Mouse (Mus musculus) liver, adult (tissue): ENCODE results near the gene Serpinh1.

Source experiments
- GATA4 ChIP-seq: IDR thresholded peaks from 2 replicates; pipeline ENCODE4 v1.6.1; 2014; ENCODE audit warnings: mild to moderate bottlenecking, low read length; ENCODE audit not compliant: insufficient replicate concordance

The Serpinh1 gene

DNA sequence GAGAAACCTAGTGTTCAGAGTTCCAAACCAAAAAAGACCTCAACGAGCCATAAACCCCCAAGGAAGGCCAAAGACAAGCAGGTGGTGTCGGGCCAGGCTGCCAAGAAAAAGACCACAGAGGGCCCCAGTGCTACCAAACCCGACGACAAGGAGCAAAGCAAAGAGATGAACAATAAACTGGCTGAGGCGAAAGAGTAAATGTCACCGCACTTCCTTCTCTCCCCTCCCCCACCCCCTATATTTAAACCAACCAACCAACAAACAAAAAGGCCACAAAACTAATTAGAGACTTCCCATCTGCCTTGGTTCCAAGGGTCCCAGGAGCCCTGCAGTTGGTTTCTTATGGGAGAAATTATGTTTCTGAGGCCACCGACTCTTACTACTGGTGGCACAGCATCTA is 35.6 kb downstream of the Serpinh1 start:
- no peak for TF ChIP-seq GATA4

DNA sequence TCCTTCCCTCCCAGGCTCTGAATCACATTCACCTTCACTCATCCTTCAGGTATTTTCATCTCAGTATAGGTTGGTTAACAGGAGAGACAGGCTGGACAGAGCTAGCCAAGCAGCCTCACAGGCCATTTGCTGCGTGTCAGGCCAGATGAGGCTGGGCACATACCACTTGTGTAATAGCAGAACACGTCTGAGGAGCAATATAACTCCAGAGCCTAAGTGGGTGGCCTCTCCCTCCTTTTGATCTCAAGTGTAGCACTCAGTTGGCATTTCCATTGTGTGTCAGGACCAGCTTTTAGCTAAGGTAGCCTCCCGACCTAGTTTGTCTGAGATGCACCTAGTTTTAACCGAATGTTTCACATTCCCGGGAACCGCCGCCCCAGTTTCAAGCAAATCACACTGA is 36.8 kb downstream of the Serpinh1 start:
- TF ChIP-seq GATA4 = no peak

DNA sequence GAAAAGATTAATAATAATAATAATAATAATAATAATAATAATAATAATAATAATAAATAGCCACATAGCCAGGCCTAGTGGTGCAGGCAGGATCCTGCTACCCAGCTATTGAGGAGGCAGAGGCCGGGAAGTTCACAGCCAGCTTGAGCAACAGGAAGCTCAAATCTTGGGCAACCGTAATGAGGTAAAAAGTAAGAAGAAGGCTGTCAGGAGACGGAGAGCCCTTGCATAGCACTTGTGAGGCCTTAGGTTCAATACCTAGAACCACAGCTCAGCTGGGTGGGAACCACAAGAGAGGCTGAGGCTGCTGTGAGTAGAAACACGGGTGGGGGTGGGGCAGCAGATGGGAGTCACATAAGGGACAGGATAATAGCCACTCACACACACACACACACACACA is 38.5 kb downstream of the Serpinh1 start:
- no peak for TF ChIP-seq GATA4

DNA sequence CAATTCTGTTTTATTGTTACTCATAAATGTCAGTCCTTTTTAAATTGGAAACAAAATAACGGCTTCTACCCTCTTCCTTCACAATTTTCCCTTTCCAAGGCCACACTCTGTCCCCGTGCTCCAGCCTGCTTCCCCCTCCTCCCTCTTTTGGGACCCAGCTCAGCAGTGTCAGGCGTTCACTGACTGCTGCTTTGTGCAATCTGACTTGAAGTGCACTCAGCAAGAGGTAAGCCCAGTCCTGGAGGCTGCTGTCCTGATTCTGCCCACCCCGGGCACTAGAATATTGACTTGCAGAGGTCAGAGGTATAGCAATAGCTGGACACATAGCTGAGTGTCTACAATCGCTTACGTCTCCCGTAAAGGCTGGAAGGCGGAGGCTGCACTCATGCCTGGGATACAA is 39.8 kb downstream of the Serpinh1 start:
- no peak for TF ChIP-seq GATA4

DNA sequence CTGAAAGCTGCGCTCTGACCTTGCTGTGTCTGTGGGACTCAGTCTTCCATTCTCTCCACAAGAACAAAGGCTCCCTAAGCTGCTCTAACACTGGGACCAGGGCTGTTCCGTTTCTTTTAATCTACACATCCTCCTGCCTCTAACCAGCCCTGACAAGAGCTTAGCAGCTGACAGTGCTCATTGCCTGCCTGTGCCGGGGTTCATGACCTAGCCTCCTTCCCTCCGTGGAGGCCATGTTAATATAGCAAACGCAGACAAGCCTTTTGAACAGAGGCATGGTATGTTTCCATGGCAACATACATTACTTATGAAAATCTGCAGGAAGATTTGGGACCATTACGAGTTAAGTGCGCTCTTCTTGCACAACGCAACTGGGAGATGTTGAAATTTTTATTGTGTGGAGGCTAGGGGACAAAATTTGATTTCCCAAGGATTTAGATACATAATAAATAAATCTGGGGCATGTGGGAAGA is 40.3 kb downstream of the Serpinh1 start:
- TF ChIP-seq GATA4 = no peak

DNA sequence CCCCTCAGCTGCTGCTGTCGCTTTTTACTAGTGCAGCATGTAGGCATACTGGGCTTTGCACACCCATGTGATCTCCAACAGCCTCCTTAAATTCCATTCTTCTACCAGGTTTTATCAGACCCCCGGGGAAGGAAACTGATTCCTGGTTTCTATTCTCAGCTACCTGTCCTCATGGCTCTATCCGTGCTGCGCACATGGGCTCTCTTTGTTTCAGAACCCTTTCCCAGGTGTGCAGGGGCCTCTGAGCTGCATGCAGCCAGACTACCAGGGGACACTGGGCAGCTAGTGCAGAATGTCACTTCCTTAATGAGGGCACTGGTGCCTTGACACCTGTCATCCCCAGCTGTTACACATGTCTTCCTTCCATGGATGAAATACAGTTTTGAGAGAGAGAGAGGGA is 41.0 kb downstream of the Serpinh1 start:
- TF ChIP-seq GATA4 = no peak

DNA sequence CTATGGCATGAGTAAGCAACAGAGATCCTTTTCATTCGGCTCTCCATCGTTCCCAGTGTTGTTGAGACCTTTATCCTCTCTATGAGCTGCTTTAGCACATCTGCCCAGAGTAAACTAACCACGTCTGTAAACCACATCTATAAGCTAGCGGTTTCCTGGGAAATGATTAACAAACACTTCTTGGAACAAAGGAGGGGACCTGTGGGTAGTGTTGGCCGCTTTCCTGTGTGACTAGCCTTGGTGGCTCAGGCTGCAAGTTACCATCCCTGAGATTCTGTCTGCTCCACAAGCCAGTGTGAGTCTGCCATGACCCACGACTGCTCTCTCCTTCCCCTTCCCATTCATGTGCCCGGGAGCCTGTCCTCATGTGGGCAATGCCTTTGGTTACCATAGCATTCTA is 41.6 kb downstream of the Serpinh1 start:
- no peak for TF ChIP-seq GATA4

DNA sequence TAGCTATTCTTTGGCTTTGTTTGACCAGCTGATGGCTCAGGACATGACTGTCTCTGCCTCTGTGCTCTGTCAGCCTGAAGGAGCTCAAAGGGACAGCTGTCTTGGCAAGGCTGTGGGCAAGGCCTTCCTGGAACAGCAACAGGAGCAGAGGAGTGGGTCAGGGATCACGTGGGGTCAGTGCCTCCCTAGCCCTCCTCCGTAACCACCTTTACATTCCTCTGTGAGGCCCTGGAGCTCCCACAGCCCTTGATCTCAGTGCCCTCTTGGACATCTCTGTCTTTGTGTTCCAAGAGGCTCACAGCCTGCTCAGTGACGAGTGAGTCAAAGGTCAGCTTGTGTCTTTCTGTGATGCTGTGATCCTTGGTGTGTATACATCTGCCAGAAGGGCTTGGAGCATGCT is 46.4 kb downstream of the Serpinh1 start:
- no peak for TF ChIP-seq GATA4

DNA sequence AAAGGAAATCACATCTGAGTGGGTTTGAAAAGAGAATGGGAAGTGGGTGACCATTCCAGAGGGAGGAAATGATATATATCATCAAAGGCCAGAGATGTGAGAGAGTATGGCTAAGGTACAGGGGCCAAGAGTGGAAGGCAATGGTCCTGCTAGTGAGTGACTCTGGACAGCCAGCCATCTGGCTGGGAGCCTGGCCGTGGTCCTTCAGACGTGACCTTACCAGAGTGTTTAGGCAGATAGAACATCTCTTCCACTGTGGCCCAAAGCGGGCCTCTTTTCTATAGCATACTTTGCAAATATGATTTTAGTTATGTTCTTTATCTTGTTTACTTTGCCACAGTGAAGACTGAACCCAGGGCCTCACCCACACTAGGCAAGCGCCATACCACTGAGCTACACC is 47.4 kb downstream of the Serpinh1 start:
- TF ChIP-seq GATA4 = no peak

DNA sequence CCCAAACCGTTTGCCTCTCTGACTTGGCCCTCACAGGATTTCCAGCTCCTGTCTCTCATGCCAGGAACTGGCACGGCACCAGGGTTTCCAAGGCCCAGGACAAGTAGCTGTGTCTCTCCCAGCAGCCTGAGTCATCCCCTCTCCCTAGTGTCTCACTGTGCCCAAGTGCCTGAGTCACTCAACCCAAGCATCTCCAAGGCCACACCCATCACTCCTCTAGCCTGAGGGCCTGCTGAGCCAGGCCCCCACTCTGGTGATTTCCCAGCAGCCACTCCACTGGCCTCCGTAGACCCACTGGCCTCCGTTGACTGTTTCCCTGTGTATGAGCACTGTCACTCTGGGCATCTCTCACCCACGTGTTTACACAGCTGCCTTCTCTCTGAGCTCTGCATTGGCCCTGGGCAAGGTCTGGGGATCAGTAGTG is 48.1 kb downstream of the Serpinh1 start:
- no peak for TF ChIP-seq GATA4

DNA sequence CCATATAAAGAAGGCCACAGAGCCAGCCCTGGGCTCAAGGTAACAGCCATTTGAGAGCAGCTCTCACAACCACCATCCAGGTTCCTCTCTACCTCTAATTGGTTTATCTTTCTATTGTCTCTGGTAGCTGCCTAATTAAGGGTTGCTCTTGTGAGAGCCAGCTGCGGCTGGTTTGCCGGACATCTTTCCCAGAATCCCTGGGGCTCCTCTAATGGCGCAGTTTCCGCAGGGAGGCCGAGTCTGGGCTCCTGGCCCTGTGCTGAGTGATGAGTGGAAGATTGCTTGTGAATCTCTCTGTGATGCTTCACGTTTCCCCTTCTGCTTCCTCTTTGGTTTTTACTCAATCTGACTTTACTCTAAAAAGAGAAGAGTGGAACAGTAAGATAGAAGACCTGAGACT is 49.0 kb downstream of the Serpinh1 start:
- TF ChIP-seq GATA4 = no peak

DNA sequence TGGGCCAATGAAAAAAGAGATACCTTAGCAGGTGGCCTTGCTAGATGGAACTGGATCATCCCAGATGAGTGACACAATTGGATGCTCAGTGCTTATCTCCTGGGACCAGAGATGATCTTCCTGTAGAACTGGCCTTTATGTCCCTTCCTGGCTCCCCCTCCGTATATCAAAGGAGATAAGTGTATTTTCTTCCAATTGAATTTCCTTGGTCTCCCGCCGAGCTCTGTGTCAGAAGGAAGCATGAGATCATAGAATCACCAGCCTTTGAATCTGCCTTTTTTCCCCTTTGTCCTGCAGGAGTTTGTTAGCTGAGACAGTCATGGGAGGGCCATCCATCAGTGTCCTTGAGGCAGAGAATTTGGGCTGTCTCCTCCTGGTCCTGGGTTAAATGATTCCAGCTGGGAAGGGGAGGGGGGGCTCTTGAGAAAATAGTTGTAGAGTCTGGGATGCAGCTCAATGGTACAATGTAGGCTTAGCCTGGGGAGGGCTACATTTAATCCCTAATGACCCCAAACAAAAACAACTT is 52.3 kb downstream of the Serpinh1 start:
- no peak for TF ChIP-seq GATA4
